Mouse (Mus musculus): ENCODE results near the gene Lrrk1.

Gene Lrrk1

DNA sequence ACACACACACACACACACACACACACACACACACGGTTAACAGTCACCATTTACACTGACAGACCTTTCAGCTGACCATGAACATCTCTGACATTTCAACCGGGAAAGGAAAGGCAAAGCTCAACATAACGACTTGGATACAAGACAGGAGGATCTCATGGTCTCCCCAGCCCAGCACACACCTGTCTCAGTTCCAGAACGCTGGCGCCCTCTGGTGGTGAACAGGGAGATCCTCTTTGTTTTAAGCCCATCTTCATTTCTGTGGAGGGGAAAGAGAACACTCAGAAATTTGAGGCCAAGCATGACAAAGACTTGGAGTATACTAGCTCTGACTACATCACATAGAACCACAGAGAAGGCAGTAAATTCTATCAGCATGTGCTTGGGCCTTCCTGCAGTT is 87.5 kb downstream of the Lrrk1 start:
- DNase-seq (ENCODE audit: low read depth): peak; percentile 95

DNA sequence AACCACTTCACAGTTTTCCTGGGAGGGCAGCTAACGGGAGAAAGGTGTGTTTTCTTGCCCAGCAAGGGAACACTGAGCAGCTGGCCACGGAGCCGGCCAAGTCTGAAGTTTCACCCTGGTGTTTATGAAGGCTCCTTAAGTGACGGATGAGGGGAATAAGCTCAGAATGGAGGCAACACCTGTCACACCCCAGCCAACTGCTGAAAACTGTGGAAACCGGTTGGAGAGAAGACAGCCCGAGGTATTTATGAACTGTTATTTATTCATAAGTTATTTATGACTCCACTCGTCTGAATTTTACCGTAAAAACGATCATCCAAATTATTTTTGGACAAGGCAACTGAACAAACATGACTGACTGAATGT is 90.5 kb downstream of the Lrrk1 start:
- no peak for DNase-seq (ENCODE audit: low read depth)

DNA sequence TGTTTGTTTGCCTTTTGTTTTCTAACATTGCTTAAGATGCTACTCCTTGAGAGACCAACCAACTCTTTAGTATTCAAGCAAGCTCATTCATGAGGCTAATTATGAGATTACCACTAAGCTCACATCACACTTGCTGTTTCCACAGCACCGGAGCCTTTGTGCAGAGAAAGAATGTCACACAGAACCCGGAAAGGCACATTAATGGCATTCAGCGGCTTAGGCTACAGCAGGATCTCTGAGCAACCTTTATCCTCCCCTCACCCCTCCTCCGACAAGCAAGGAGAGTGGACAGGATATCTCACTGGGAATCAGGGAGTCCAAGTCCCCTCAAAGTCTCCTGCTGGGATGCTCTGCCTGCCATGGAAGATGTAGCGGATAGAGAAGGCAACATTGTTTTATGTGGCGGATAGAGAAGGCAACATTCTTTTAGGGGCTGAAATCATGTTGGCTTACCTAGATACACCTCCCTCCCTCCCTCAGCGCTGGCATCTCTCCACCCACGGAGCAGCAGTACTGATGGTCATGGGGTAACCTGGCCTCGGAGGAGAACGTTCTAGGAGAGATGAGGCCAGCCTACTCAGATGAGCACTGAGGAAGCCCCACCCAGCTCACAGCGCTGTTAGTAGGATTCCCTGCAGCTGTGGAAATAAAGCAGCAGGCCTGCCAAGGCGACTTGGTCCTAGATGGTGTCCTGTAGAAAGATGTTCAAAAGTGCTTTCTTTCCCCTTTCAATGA is 91.1 kb downstream of the Lrrk1 start:
- DNase-seq (ENCODE audit: low read depth): no peak

DNA sequence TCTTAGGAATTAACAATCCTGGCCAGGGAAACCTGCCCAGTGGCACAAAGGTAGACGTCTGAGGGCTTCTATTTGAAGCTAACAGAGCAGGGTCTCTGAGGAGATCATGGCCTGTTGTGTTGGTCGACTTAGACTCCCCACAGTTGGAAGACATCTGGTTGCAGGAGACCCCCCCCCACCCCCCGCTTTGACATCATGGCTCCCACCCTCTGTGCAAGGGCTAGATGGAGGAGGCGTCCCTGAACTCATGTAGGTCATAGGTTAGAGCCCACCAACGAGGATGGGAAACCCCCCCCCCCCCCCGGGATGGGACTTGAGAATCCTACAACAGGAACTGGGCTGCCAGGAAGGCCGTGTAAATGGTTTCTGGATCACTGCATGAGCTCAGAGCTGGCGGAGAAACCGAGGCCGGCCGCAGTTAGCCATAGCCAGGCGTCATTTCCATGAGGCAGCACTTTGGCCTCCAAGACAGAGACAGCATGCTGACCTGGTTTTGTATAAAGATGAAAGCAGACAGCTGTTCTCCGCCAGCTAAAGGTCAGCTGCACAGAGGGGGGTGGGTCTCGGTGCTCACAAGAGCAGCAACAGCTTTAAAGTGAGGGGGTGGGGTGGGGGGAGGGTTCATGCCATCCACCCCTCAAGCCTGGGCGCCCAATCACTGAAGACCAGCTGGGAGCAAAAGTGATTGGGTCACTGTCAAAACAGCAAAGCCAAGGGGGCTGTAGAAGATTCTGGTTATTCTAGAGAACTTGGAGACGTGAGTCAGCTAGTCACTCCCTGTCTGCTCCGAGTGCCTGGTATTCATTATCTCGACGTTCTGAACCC is 95.4 kb downstream of the Lrrk1 start:
- peak; percentile 92 for DNase-seq (ENCODE audit: low read depth)

DNA sequence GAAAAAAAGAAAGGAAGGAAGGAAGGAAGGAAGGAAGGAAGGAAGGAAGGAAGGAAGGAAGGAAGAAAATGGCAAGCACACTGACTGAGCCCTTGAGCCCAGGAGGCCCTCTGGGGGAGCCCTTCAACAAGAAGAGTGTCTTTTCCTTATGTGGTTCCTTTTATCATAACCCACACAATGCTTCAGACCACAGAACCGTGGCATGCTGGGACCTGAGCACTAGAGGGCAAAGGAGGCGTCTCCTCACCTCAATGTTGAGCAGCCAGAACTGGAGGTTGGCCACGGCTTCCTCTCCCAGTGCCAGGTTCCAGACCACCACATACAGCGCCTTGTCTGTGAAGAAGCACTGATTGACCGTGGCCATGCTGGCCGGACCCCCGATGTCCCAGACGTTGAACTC is 96.1 kb downstream of the Lrrk1 start:
- DNase-seq (ENCODE audit: low read depth): peak; percentile 5

DNA sequence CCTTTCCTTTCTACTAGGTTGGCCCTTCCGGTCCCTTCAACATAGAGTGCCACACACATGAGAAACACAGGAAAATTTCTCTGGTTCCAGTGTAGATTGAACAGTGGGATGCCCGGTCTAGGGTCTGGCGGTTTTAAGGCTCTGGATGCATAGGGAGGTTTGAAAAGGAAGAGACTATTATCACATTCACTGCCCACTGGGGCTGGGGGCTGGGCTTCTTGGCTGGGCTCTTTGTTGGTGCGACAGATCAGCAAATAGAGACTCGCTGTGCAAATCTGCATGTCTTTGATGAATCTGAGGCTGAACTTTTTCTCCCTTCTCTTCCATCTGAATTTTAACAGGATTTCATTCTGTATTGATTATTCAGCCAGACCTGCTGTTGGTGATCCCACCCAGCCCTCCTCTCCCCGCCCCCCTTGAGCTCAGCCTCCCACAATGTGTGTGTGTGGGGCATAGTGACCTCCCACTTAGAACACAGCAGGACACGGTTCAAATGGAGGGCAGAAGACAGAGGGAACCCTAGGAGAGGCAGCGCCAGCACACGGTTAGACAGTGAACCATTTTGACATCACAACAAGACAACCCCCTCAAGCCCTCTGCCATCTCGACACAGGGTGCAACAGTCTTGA is 105.1 kb downstream of the Lrrk1 start:
- DNase-seq (ENCODE audit: low read depth): no peak

DNA sequence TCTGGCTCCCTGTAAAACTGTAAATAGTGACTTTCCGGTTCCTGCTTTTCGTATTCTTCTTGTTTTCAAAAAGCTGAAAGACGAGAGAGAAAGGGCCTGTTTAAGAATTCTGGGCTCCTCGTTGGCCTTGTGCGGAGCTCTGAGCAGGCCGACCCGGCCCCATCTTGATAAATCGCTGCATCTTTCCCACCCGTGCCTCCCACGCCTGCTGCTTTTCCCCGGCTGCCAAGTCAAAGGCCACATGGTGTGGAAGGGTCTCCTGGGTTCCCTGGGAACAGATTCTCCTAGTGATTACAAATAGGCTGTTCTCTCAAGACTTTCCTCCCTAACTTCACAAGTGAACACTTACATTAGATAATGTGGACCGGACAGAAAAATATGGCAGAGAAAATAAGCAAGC is 105.9 kb downstream of the Lrrk1 start:
- DNase-seq (ENCODE audit: low read depth): no peak

DNA sequence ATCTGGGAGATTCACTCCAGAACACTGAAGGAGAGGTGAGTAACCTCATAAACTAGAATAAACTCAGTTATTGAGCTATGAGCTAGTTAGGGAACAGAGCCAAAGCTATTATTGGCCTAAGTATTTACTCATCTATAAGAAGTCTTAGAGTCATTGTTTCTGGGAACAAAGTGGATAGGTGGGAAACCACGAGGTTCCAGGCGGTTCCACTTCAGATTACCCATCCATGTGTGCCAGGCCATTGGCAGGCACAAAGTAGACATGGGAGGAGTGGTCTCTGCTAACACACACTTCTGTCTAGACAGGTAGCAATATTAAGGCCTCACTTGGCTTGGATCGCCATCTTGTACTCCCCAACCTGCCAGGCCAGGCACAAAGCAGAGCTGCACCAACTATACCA is 110.1 kb downstream of the Lrrk1 start:
- peak; percentile 22 for DNase-seq (ENCODE audit: low read depth)

DNA sequence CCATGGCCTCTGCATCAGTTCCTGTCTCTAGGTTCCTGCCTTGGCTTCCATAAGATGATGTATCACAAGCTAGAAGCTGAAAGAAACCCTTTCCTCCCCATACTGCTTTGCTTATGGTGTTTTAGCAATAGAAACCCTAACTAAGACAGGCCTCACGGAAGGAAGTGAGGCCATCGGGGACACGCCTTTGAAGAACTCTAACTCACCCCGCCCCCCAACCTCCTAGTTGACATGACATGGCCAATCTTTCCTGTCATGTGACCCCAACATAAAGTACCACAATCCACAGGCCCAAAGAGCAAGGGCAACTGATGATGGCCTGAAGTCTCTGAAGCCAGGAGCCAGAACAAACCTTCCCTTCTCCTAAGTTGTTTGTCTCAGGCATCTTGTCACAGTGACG is 114.7 kb downstream of the Lrrk1 start:
- DNase-seq (ENCODE audit: low read depth): no peak

DNA sequence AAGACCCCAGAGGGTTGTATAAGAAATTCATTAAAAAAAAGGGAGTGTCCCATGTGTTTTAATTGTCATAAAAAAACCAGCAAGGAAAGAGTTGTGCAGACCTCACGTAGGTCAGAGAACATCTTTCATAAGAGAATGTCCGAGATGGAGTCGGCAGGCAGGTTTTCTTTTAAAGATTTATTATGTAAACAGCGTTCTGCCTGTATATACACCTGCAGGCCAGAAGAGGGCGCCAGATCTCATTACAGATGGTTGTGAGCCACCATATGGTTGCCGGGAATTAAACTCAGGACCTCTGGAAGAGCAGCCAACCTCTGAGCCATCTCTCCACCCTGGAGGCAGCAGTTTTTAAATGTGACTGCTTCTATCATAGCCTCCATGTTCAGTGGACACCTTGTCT is 116.9 kb downstream of the Lrrk1 start:
- no peak for DNase-seq (ENCODE audit: low read depth)

DNA sequence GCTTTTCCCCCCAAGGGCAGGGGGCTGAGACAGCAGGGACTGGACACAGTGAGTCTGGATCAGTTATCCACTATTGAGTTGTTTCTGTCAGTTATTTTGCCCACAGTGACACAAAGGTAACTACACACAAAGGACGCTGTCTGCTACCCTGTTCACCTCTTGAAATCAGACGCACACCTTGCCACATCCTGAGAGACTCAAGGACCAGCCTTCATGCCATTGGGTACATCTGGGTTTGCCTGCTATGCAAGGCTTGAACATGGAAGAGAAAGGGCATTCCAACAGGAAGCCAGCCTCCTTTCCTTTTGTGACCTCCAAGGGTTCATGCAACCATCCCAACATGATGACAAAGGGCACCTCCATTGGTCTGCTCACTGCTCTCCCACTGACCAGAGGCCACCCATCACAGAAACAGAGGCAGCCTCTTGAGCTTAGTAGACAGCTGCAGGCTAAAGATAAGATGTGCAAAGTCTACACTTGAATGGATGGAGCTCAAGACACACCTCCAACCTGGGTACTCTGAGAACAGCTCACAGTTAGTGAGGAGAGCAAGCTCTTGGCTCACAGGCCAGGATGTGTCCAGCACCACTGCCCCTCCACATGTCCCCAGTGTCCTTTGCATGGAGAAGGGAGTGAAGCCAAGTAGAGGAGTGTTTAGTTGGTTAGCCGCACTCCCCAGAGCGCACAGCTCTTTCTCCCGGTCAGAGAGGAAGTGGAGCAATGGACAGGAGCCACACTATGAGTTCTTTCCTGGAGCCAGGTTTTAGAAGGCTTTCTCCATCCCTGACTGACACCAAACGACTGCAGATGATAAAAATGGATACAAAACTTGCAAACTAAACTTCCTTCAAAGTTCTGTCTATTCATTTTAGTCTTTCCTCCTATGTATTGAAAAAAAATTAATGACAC is 121.0 kb downstream of the Lrrk1 start:
- no peak for DNase-seq (ENCODE audit: low read depth)

DNA sequence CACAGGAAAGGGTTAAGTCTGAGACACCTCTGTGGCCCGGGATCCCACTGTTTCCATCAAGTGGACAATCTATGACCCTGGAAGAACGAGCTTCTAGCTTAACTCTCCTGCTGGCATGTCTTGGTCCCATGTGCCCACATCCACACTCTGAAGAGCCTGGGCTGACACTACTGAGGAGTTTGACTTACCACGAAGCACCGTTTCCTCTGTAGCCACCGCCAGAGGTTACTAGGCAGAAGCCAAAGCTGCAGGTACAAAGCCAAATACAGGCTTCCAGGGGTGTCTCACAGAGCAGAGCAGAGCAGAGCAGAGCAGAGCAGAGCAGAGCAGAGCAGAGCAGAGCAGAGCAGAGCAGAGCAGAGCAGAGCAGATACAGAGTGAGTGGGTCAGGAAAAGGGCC is 124.7 kb downstream of the Lrrk1 start:
- DNase-seq (ENCODE audit: low read depth): no peak

DNA sequence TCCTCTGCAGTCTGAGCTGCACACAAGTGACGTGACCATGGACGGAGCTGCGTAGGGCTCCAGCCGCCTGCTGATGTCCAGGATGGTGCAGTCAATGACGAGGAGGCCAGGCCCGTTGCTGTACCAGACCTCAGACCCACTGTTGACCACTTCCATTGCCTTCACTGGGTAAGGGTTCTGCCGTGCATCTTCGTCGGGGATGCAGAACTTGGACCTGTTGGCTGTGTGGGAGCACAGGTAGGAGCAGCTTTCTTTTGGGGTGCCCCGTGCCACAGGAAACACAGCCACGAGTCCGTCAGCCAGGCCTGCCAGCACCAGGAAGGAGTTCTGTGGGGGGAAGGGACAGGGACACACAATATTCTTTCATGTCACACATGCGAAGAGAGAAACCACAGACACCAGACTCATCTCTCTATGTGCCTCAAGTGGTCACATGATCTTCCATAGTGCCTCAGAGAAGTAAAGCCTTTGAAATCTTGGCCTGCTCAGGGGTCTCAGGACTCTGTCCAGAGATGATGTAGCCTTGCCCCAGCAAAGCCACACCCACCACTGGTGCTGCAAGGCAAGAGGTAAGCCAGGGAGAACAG is 125.5 kb downstream of the Lrrk1 start:
- DNase-seq (ENCODE audit: low read depth): no peak

DNA sequence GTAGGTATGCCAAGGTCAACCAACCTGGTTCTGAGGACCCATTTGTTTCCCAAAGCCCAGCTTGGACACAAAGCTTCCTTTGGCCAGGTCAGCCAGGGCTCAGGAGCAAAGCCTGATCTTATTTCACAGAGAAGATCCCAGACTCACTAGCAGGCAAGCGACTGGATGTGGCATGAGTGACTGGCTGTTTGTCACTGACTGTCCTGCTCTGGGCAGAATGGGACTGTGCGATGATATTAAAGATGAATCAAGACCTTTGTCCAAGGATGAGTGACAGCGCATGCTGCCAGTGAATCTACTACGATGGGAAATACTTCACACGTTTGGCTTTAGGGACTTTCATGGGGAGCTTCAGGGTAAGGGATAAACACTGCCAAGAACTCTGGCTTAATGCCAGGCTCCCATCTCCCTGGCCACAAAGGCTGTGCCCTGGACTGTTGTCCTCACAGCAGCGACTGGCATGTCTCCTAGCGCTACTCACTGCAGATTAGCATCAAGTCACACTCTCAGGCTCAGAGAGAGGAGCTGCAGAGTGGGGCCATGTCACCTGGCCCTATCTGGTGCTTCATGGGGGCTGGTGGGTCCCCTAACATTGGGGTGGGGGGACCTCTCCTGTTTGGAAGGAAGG is 127.3 kb downstream of the Lrrk1 start:
- no peak for DNase-seq (ENCODE audit: low read depth)

DNA sequence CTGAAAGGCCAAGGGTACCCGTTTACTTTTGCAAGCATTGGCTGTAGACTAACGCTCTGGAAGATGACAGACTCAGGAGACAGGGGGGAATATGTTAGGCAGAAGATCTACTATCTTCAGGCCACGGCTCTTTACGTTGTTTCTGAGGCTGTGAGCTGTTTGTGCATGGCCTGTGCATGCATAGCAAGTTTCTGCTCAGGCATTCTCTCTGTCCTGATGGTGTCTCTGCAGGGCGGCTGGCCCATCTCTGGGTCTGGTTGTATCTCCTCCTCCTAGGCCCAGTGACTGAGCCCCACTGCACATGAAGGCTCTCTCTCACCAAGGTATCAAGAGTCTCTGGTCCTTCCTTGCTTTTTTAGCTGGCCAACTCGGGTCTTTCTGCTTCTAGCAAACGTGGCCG is 127.9 kb downstream of the Lrrk1 start:
- DNase-seq (ENCODE audit: low read depth): no peak

DNA sequence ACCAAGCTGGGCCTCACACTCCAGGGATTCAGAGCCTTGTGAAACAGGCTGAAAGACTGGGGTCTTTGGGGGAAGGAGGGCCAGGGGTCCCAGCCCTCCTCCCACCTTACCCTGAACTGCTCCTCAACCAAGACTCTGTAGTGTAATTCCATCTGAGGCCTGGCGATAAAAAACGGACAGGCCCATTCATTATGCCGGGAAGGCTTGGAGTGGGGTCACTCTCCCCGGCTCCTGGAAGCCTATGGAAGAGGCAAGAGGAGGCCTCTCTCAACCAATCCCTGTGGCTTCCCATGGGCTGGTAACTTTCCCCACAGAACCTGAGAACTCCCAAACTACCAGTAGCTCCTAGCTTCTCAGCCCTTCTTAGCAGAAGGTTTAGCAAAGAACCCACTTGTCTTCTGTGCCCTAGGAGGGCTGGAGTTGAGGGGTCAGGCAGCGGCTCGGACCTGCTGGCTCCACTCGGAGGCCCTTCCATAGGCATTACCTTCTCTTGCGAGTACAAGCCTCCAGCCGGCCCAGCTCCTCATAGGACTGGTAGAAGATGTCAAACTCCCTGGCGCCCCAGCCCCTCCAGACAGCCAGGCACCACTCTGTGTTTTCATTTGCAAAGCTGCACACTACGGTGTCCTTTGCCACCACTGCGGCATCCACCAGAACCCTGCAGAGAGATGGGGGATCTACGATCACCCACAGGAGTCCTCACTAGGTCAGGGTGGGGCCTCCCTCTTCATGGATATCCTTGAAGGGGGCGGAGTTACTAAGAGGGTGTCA is 128.5 kb downstream of the Lrrk1 start:
- no peak for DNase-seq (ENCODE audit: low read depth)

DNA sequence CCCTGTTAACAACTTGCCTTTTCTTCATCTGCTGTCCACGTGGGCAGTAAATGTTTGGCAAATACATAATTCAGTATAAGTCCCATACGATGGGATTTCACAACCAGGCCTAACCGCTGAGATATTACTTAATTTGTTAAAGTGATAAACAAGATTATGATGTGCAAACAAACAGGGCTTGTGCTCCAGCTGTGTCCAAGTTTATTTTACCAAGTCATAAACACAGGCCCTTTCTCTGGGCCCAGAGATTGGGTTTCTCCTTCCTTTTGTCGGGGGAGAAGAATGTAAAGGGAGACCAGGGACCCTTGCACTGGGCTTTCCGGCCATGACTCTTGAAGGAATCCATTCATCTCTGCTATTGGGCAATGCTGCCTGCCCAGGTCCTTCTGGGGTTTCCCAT is 129.2 kb downstream of the Lrrk1 start:
- DNase-seq (ENCODE audit: low read depth): peak; percentile 67

DNA sequence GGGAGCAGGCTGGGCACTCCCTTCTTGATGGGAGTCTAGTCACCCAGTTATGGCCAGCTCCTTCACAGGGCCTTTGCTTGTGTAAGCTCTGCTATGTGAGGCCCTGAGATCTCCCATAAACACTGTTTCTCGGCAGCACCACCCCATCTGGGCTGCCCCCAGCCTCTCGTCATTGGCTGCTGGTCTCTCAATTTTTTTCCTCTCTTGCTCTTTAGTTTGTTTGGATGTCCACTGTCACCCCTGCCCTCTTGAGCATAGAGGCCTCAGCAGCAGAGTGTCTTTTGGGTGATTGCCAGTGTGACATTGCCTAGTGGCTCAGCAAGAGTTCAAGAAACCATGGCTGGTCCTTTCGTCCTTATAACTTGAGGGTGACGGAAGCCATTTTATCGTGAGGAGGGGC is 130.9 kb downstream of the Lrrk1 start:
- no peak for DNase-seq (ENCODE audit: low read depth)

DNA sequence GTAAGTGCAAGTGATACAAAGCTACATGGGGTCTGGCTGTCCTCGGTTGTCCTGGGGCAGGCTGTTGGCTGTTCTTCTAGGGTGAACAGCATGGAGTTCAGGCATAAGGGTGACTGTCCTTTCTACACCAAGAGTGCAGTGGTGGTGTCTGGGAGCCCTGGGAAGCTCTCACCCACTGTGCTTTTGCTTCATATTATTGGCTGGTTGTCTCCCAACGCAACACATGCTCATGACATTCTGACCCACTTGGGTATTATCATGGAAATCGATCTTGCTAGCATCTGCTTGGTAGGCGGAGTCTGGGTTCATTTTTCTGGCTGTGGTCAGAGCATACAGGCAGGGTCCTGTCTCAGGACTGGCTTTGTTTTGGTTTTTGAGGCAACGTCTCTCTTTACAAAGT is 131.7 kb downstream of the Lrrk1 start:
- no peak for DNase-seq (ENCODE audit: low read depth)

DNA sequence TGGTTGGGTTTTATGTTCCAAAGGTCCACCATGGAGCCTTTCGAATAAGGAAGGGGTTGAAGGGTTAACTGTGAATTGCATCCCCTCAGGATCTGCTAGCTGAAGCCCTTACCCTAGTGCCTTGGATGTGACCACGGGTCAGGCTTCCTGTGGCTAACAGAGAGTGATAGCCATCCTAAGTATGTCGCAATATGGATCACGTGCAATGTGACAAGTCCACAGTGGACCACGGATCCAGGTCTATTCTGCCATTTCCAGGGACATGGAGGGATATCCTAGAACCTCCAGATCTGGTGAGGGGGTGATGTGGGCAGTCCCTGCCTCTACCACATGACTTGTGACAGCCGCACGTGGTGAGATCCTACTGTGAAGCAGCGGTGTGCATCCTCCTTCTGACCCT is 133.2 kb downstream of the Lrrk1 start:
- no peak for DNase-seq (ENCODE audit: low read depth)
